Mouse (Mus musculus): ENCODE measurements at regions not wholly inside any gene's neighbourhood (a gene's known extent, or its start where the extent isn't known, plus 50 kb on each side); places are given as distances from the start of the nearest gene placed in this dataset.

DNA sequence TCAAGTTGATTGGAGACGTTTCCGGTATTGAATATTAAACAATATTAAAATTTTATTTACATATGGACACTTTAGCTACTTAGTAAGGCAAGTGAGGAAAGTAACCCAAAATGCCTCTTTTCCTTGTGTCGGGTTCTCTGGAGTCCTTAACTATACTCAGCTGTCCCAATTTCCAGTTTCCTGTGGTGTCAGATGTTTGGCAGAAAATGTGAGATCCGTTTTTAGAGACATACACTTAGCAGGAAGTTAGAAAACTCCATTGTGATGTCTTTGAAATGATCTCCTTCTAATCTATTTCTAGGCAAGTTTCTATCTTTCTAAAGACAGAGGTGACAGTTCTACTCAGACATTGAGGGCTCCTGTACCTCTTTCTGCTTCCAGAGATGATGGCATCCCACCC, 168.9 kb upstream of the Plcxd3 start:
- DNase-seq (ENCODE audit: low read depth, low spot score) = no peak

DNA sequence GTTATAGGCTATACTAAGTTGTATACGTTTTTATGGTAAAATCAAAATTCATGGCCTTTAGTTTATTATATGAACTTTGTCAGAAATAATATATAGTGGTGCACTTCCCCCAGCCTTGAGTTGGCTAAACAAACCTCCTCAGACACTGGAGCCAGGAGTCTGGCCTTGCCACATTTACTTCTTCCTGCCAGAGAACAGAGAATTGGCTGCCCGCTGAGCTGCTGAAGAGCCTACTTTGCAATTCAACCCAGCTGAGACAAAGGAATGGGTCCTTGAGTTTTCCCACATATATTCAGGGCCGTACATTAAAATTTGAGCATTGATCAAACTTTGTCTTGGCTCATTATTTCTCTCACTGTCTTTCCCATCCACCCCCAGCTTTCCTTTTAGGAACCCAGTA, 161.9 kb upstream of the Plcxd3 start:
- peak; percentile 79 for DNase-seq (ENCODE audit: low read depth, low spot score)

DNA sequence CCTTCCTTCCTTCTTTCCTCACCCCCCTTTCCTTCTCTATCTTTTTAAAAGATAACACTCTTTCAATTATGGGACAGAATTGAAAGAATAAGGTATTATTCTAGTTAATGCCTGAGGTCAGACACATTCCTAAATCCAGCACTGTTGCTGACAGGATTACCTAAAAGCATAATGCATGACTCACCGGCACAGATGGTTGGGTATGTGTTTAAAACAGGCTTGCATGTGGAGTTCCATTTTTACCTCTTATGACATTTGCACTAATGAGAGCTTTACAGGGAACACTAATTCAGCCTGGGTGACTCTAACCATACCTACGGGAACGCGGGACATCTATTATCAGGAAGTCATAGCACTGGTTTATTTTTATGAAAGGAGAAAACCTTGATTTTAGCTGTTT, 156.2 kb upstream of the Plcxd3 start:
- DNase-seq (ENCODE audit: low read depth, low spot score) = no peak

DNA sequence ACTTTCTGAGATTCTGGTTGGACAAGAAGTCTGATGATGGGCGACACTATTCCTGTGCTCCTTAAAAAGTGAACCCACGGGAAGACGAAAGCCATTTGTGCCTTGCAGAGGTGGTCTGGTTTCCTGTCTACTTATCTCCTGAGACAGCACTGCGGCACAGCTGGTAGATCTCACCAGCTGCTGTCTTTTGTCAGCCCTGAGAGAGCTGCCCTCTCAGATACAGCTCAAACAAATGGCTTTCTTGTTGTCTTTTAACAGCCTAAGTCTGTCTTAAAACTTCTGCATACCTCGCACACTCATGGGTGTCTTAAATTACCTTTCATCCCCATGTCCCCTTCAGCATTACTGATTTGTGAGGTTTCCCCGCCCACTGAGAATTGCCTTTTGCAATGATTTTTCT, 147.2 kb upstream of the Plcxd3 start:
- no peak for DNase-seq (ENCODE audit: low read depth, low spot score)

DNA sequence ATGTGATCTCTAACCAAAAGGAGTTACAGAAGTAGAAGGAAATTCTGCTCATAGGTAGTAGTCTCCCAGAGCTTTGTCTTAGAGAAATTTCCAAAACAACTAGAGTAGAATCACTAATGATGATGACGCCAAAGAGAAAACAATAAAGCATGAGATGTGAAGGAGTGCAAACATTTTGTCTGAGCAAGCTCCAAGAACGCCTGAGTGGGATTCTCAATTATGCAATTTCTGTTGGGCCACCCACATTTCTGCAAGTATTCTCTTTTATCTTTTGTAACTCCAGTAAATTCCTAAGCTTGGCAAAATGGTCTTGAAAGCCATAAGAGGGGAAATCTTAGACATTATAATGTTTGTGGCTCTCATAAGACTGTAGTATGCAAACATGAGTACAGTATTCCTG, 134.6 kb upstream of the Plcxd3 start:
- DNase-seq (ENCODE audit: low read depth, low spot score) = no peak

DNA sequence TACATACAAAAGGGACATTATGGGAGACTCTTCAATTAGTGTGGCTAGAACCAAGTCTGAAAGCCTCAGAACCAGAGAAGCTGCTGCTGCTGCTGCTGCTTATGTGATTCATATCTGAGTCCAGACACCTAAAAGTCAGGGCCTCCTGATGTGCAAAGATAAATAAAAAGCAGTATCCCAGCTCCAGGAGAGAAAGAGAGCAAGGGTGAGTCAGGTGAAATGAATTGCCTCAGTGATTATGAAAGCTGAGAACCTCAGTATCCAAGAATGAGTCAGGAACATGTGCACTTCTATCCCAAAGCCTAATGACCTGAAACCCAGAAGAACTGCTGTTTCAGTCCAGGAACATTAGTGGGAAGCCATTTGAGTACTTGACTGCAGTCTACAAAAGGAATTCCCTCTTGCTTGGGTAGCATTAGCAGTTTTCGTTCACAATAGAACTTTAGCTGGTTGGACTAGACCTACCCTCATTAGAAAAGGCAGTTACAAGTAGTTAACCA, 127.6 kb upstream of the Plcxd3 start:
- DNase-seq (ENCODE audit: low read depth, low spot score) = no peak

DNA sequence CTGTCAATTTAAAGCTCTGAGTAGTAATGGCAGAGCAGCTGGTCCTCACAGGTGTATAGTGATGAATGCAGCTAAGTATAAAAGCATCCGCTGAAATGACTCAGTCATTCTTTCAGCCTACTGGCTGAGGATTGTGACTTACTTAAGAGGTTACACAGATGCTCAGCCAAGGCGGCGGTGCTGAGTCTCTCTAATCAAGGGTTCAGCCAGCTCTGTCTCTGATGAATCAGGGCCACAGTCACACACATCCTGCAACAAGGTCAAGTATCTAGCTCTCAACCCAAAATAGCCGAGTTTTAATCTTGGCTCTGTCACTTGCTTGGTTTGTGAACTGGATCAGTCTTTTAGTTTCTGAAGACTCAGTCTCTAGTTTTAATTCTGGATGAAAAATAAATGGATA, 110.7 kb upstream of the Plcxd3 start:
- no peak for DNase-seq (ENCODE audit: low read depth, low spot score)

DNA sequence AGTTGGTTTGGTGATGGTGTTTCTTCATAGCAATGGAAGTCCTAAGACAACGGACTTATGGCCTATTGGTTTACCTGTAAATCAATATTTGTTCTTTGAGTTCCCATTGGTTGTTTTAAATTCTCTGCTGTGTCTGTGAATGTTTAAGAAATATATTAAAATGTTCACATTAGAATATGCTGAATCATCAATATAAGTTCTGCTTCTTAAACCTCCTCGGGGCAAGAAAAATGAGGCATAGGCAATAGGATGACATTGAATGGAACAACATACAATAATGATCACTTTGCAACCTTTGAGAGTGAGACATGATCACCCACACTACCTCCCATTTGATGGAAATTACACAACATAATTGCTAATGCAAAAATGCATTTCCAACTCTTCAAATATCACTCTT, 105.5 kb upstream of the Plcxd3 start:
- no peak for DNase-seq (ENCODE audit: low read depth, low spot score)

DNA sequence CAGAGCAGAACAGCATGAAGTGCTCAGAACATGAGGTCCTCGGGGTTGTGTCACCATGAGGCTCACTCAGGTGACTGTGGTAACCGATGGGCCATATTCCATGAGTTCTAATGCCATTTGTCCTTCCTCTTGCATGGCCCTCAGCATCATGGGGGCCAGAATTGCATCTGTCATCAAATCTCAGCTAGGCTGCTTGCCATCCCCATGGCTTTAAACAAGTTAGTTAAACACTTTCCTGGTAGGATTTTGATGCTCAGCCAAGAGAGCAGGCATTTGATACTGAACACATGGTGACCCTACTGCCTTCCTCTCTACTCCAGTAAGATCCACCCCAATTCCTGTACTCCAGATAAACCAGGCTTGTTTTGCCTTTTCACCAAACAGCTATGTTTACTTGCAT, 98.3 kb upstream of the Plcxd3 start:
- no peak for DNase-seq (ENCODE audit: low read depth, low spot score)

DNA sequence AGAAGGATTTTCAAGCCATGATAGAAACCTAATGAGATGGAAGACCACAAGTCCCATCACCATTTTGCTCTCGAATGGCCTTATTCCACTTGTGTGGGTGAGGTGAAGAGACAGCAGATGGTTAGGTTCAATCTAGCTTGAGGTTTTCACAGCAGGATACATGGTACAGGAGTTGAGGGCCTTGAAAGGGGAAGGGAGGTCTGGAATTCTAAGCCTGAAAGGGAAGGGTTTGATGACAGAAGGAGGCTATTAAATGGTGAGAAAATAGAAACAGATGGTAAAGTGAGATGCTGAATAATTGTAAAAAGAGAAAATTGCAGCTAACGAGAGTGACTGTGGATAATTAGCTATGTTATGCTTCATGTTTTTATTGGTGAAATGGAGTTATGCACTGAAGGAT, 67.8 kb upstream of the Plcxd3 start:
- no peak for DNase-seq (ENCODE audit: low read depth, low spot score)

DNA sequence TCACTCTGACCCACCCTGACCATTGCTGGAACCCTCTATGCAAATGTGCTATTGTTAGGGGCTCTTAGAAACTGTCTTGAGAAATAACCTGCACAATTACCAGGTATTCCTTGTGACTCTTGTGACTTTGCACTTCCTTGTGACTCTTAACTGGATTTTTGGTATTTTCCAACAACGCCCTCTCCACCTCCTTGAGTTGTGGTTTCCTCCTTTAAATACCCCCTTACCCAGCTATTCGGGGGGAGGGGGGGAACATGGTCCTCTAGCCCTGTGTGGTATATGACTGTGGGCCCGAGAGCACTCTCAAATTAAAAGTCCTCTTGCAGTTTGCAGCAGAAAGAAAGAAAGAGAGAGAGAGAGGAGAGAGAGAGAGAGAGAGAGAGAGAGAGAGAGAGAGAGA, 61.6 kb upstream of the Plcxd3 start:
- peak; percentile 52 for DNase-seq (ENCODE audit: low read depth, low spot score)

DNA sequence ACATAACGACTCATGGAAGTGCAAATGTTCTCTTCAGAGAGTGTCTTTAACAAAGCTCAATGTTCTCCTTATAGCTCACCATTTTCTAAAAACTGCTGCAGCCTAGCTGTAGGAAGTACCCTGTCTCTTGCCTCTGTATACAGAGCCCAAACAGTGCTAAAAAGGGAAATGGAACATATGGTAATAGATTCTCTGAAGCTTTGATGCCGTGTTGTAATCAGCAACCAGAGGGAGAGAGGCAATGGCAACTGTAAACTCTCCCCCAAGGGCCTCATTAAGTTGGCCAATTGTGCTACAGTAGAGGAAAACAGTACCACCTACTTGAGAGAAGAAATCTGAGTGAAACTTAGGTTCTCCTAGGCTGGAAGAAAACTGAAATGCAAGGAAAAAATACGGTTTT, 59.4 kb upstream of the Plcxd3 start:
- DNase-seq (ENCODE audit: low read depth, low spot score) = no peak
